Mouse (Mus musculus) liver, adult 2 months (tissue): Measurements from ENCODE around the gene Auts2. TPM values are rescaled to one million over a fixed set of nuclear protein-coding genes. Genes with fewer than 3 reads are reported as not detected.

Source experiments
- DNase-seq: peaks from one replicate; pipeline ENCODE4 v3.0.0-alpha.2; 2011; ENCODE audit warnings: low read depth, low spot score; ENCODE audit errors: extremely low read depth
- H3K27ac ChIP-seq: fragments of 200-500 bp; replicated peaks from 2 replicates; pipeline ENCODE4 v1.5.1; 2012; ENCODE audit warnings: low read depth, mild to moderate bottlenecking, control low read depth, inconsistent platforms, low read length; ENCODE audit not compliant: insufficient read depth
- H3K27me3 ChIP-seq: fragments of 200-500 bp; 2 replicates; pipeline ENCODE4 v1.6.1; 2012; ENCODE audit warnings: mild to moderate bottlenecking, moderate library complexity, low read length, inconsistent platforms; ENCODE audit not compliant: control insufficient read depth, insufficient read depth
- H3K36me3 ChIP-seq: fragments of 200-500 bp; 2 replicates; pipeline ENCODE4 v1.6.1; 2012; ENCODE audit warnings: low read length, inconsistent platforms; ENCODE audit not compliant: control insufficient read depth, insufficient read depth
- H3K4me1 ChIP-seq: fragments of 200-500 bp; 2 replicates; pipeline ENCODE4 v1.6.1; 2011; ENCODE audit warnings: low read length; ENCODE audit not compliant: control insufficient read depth, insufficient read depth
- H3K4me3 ChIP-seq: fragments of 200-500 bp; 2 replicates; pipeline ENCODE4 v1.5.1; 2011; ENCODE audit warnings: low read depth, mild to moderate bottlenecking, control low read depth, low read length, moderate library complexity; ENCODE audit not compliant: insufficient read depth
- H3K79me2 ChIP-seq: fragments of 200-500 bp; 2 replicates; pipeline ENCODE4 v1.6.1; 2012; ENCODE audit warnings: inconsistent platforms, mild to moderate bottlenecking, low read length, moderate library complexity; ENCODE audit not compliant: control insufficient read depth, insufficient read depth
- H3K9ac ChIP-seq: fragments of 200-500 bp; 2 replicates; pipeline ENCODE4 v1.6.1; 2012; ENCODE audit warnings: low read depth, mild to moderate bottlenecking, control low read depth, inconsistent platforms, low read length
- CTCF ChIP-seq: fragments of 200-500 bp; IDR thresholded peaks from 2 replicates; pipeline ENCODE4 v1.5.1; 2011; ENCODE audit warnings: low read depth, low read length, control low read depth
- POLR2A ChIP-seq: fragments of 200-500 bp; IDR thresholded peaks from 2 replicates; pipeline ENCODE4 v1.6.1; 2011; ENCODE audit warnings: low read length, control low read depth; ENCODE audit not compliant: insufficient read depth; ENCODE audit errors: extremely low read depth
- WGBS: fragments of 180-500 bp; shearing (Covaris S2); methylation state at CpG from one replicate; pipeline ENCODE4 v1.1.7; 2018; 5-methylcytosine and 5-hydroxymethylcytosine counted together
- polyA plus RNA-seq: library from polyadenylated mRNA; depleted of rRNA; stranded (reverse); fragments of >200 nt; gene quantifications from 2 replicates; pipeline ENCODE4 v1.2.3, GENCODE M21; 2012
- total RNA-seq: library from RNA; depleted of rRNA; stranded (reverse); fragments of >200 nt; gene quantifications from 2 replicates; pipeline ENCODE4 v1.2.3, GENCODE M21; 2014

Auts2 gene
- total and polyA plus RNA-seq, 2 experiments: 0.37 to 0.51 TPM

DNA sequence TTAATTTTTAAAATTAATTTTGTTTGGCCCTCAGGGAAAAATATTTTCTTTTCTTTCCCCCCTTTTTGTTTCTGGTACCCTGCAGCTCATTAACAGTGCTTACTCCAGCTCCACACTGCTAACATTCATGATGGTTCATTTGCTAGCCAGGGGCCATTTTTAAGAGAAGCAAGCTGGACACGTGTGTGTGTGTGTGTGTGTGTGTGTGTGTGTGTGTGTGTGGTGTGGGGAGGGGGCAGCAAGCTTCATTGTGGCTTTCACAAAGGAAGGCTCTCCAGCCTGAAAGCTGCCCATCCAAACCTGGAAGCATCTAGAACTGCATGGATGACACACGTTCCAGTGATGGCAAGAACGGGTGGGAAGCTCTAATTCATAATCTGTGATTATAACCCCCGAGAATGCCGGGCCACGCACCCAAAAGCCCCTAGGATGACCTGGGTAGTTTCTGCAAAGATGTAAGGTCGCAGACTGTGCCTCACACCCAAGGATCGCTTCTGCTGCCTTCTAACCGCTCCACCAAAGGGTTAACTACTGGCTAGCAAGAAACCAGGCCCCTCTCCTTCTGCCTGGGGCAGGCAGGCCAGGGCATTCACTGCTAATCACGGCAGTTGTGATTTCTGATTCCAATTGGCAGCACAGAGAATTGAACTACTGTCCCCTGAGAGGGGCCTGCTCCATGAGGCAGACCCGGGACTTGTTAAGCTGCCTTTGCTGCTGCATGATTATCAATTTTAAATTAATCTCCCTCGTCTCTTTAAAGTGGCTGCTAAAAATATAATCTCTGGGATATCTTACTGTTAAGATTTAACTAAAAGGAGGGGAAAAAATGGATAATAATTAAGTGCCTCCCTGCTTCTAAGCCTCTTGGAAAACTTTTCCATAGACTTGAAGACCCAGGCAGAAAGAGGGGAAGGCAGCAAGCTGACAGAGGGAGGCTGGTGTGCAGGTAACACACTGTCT is 911.8 kb downstream of the Auts2 start:
- no peak overlapping the region for H3K4me3 ChIP-seq
- H3K27ac ChIP-seq: no peak overlapping the region
- no peaks in the 10 kb centered on the region for H3K27me3 ChIP-seq
- no peak for TF ChIP-seq CTCF
- no peak for TF ChIP-seq POLR2A
- H3K36me3 ChIP-seq: no peaks in the 10 kb centered on the region
- H3K79me2 ChIP-seq: no peaks in the 10 kb centered on the region
- H3K4me1 ChIP-seq: no peaks in the 10 kb centered on the region
- no peak for DNase-seq
- WGBS: 80% methylated on average over 12 of the region's 12 CpGs
- H3K9ac ChIP-seq: no peak overlapping the region

DNA sequence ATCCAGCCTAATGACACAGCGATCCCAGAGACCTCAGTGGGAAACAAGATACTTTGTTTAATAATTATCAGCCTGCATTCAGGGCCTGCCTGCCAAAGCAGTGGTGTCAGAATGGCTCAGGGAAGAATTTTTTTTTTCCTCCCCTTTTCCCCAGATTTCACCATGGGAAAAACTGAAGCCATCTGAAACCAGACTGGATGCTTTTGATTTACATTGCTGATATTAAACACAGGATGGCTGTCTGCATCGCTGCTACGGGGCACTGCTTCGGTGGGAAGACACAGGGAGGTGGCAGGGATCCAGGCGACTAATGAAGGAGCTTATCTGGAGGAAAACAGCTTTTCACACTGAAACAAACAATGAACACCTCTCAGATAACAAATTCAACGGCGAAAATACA is 912.6 kb downstream of the Auts2 start:
- no peaks in the 10 kb centered on the region for H3K4me1 ChIP-seq
- no peak overlapping the region for H3K4me3 ChIP-seq
- no peak overlapping the region for H3K9ac ChIP-seq
- no peak overlapping the region for H3K27ac ChIP-seq
- no peaks in the 10 kb centered on the region for H3K36me3 ChIP-seq
- no peaks in the 10 kb centered on the region for H3K79me2 ChIP-seq
- 45% methylated on average over 7 of the region's 7 CpGs for WGBS
- no peak for TF ChIP-seq POLR2A
- no peak for TF ChIP-seq CTCF
- no peaks in the 10 kb centered on the region for H3K27me3 ChIP-seq
- no peak for DNase-seq

DNA sequence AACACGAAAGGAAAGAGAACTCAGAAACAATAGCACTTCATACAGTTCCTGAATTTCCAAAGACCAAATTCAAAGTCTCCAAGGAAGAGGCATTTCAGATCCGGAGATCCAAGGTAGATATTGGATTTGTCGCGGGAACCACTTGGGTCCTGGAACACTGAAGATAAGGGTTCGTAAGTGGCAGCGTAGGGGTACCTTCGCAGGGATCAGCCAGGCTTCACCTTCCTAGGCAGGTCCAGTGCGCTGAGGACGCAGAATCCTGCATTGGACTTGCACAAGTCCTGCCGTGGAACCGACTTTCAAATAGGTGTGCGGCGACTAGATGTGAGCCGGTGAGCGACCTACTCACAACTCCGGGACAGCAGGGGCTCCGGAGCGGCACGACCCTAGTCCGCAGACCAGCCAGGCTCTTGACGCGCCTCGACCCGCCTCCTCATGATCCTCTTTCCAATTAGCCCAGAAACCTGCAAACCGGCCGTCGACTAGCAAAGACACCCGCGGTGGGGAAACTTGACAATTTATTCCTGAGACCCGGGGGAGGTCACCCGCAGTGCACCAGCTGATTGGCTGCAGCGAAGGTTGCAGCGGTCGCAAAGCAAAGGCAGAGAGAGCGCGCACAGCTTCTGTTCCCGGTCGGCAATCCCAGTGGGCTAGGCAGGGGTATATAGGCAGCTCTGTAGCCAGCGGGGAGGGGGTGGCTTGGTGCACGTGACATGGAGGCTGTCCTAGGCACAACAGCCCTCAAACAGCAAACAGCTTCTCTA is 926.8 kb downstream of the Auts2 start:
- 6% methylated on average over 40 of the region's 40 CpGs for WGBS
- no peaks in the 10 kb centered on the region for H3K79me2 ChIP-seq
- H3K27ac ChIP-seq: no peak overlapping the region
- TF ChIP-seq POLR2A (no peak), CTCF (no peak)
- no peak for DNase-seq
- H3K4me3 ChIP-seq: no peak overlapping the region
- no peak overlapping the region for H3K9ac ChIP-seq
- no peaks in the 10 kb centered on the region for H3K27me3 ChIP-seq
- no peaks in the 10 kb centered on the region for H3K4me1 ChIP-seq
- H3K36me3 ChIP-seq: no peaks in the 10 kb centered on the region

DNA sequence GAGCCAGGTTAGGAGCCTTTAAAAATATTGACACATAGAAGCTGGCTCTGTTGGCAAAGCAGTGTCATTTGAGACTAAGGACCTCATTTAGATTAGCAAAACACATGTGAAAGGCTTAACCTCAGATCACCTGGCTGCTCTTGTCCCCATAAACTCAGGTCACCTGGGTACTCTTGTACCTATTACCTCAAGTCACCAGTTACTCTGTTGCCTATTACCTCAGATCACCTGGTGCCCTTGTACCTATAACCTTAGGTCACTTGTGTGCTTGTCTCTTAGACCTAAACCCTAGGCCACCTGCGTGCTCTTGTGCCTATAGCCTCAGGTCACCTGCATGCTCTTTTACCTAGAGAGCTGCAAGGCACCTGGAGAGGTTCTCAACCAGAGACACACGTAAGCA is 928.9 kb downstream of the Auts2 start:
- DNase-seq: no peak
- 60% methylated on average over 2 of the region's 2 CpGs for WGBS
- no peak for TF ChIP-seq POLR2A
- no peak for TF ChIP-seq CTCF
- H3K4me1 ChIP-seq: no peaks in the 10 kb centered on the region
- no peaks in the 10 kb centered on the region for H3K79me2 ChIP-seq
- H3K36me3 ChIP-seq: no peaks in the 10 kb centered on the region
- no peaks in the 10 kb centered on the region for H3K27me3 ChIP-seq
- no peak overlapping the region for H3K4me3 ChIP-seq
- H3K27ac ChIP-seq: no peak overlapping the region
- H3K9ac ChIP-seq: no peak overlapping the region

DNA sequence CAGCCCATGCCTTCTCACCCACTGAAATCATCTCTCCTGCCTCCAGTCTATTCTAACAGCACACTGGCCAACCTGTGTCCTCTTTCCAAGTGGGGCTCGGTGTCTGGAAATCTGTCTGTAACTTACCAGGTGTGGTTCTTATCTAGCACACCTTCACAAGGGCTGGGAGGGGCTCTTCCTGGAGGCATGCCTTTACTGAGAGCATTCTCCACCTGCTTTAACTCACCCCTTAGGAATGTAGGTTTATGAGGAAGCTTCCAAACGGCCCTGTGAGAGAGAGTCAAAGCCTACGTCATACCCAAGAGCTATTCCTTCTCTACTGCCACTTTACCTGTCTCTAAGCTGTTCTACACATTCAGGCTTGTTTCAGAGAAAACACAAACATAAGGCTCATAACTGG is 929.8 kb downstream of the Auts2 start:
- no peaks in the 10 kb centered on the region for H3K4me1 ChIP-seq
- no peak overlapping the region for H3K27ac ChIP-seq
- H3K36me3 ChIP-seq: no peaks in the 10 kb centered on the region
- no peak for TF ChIP-seq POLR2A
- no peak for TF ChIP-seq CTCF
- no peak overlapping the region for H3K9ac ChIP-seq
- no peak overlapping the region for H3K4me3 ChIP-seq
- DNase-seq: no peak
- H3K79me2 ChIP-seq: no peaks in the 10 kb centered on the region
- WGBS: 84% methylated on average over 3 of the region's 3 CpGs
- no peaks in the 10 kb centered on the region for H3K27me3 ChIP-seq
